Mouse (Mus musculus) midbrain, postnatal 0 days (tissue): ENCODE data around the gene Uroc1. TPM values are rescaled to one million over a fixed set of nuclear protein-coding genes. Genes with fewer than 3 reads are reported as not detected.

ENCODE experiments used
- ATAC-seq: fragments of 200-750 bp; cut with Nextera tagmentation; 2 replicates; pipeline ENCODE4 v1.8.0; 2017; ENCODE audit warnings: moderate number of reproducible peaks, mild to moderate bottlenecking, moderate TSS enrichment, moderate library complexity; ENCODE audit not compliant: low FRiP score
- DNase-seq: peaks from one replicate; pipeline ENCODE4 v3.0.0-alpha.2; 2015; ENCODE audit warnings: low spot score
- H3K27ac ChIP-seq: fragments of 300-500 bp; sonication (generic); 2 replicates; pipeline ENCODE4 v1.5.1; 2014; ENCODE audit warnings: low read depth, mild to moderate bottlenecking, low read length, mixed read lengths
- H3K27me3 ChIP-seq: fragments of 300-500 bp; sonication (generic); 2 replicates; pipeline ENCODE4 v1.6.1; 2014; ENCODE audit warnings: low read length, control low read depth, mixed read lengths; ENCODE audit not compliant: insufficient read depth
- H3K36me3 ChIP-seq: fragments of 300-500 bp; sonication (generic); 2 replicates; pipeline ENCODE4 v1.6.1; 2014; ENCODE audit warnings: low read length, control low read depth, mixed read lengths; ENCODE audit not compliant: insufficient read depth
- H3K4me1 ChIP-seq: fragments of 300-500 bp; sonication (generic); 2 replicates; pipeline ENCODE4 v1.6.1; 2014; ENCODE audit warnings: mild to moderate bottlenecking, control low read depth, antibody characterized with exemption, low read length, mixed read lengths; ENCODE audit not compliant: insufficient read depth
- H3K4me2 ChIP-seq: fragments of 300-500 bp; sonication (generic); 2 replicates; pipeline ENCODE4 v1.6.1; 2014; ENCODE audit warnings: low read depth, mild to moderate bottlenecking, low read length, mixed read lengths; ENCODE audit not compliant: poor library complexity, severe bottlenecking
- H3K4me3 ChIP-seq: fragments of 300-500 bp; sonication (generic); 2 replicates; pipeline ENCODE4 v1.5.1; 2014; ENCODE audit warnings: low read depth, mild to moderate bottlenecking, low read length, moderate library complexity
- H3K9ac ChIP-seq: fragments of 300-500 bp; sonication (generic); replicated peaks from 2 replicates; pipeline ENCODE4 v1.6.1; 2014; ENCODE audit warnings: mild to moderate bottlenecking, low read length, moderate library complexity, mixed read lengths; ENCODE audit not compliant: poor library complexity, severe bottlenecking
- H3K9me3 ChIP-seq: fragments of 300-500 bp; sonication (generic); 2 replicates; pipeline ENCODE4 v1.6.1; 2016; ENCODE audit warnings: low read length, control low read depth
- CTCF ChIP-seq: IDR thresholded peaks from 2 replicates; pipeline ENCODE4 v1.5.1; 2016; ENCODE audit warnings: antibody characterized with exemption, mild to moderate bottlenecking
- WGBS: fragments of 180-500 bp; shearing (Covaris S2); extraction: QIAGEN DNeasy Blood & Tissue Kit; methylation state at CpG from one replicate; pipeline ENCODE4 v1.1.7; 2014; 5-methylcytosine and 5-hydroxymethylcytosine counted together
- polyA plus RNA-seq: library from polyadenylated mRNA; unstranded; fragments of >200 nt; fragmentation: Nextera tagmentation; extraction: Ambion mirVana; gene quantifications from 2 replicates; pipeline ENCODE4 v1.2.1, GENCODE M21; 2015
- total RNA-seq: library from RNA; depleted of rRNA; stranded (reverse); fragments of >200 nt; gene quantifications from 2 replicates; pipeline ENCODE4 v1.2.3, GENCODE M21; 2014

The Uroc1 gene
- total and polyA plus RNA-seq, 2 experiments from 2014 or later: not detected

GRCm38 (mm10) chr6:90342343-90342742 lies 9.3 kb downstream of the Uroc1 start:
- H3K27me3 ChIP-seq: no peaks in the 10 kb centered on the region
- H3K36me3 ChIP-seq: no peaks in the 10 kb centered on the region
- no peak overlapping the region for H3K4me3 ChIP-seq
- ATAC-seq (no peak), DNase-seq (no peak)
- no peak overlapping the region for H3K4me2 ChIP-seq
- H3K27ac ChIP-seq: no peak overlapping the region
- H3K9me3 ChIP-seq: no peaks in the 10 kb centered on the region
- 64% methylated on average over 2 of the region's 2 CpGs for WGBS
- no peak for TF ChIP-seq CTCF
- no peaks in the 10 kb centered on the region for H3K4me1 ChIP-seq
- no peak overlapping the region for H3K9ac ChIP-seq

GRCm38 (mm10) chr6:90347183-90347582 lies 14.1 kb downstream of the Uroc1 start:
- 86% methylated on average over 4 of the region's 4 CpGs for WGBS
- Histone ChIP-seq H3K4me1 (no peaks in the 10 kb centered on the region), H3K9ac (no peak overlapping the region), H3K36me3 (no peaks in the 10 kb centered on the region), H3K9me3 (no peaks in the 10 kb centered on the region), H3K4me3 (no peak overlapping the region), H3K4me2 (no peak overlapping the region), H3K27ac (no peak overlapping the region), H3K27me3 (no peaks in the 10 kb centered on the region)
- no peak for ATAC-seq
- no peak for TF ChIP-seq CTCF
- no peak for DNase-seq

- TF ChIP-seq CTCF: no peak
- no peaks in the 10 kb centered on the region for H3K27me3 ChIP-seq
- H3K4me1 ChIP-seq: no peaks in the 10 kb centered on the region
- no peak overlapping the region for H3K4me3 ChIP-seq
- no peak for ATAC-seq
- no peak overlapping the region for H3K9ac ChIP-seq
- H3K4me2 ChIP-seq: no peak overlapping the region
- no peaks in the 10 kb centered on the region for H3K36me3 ChIP-seq
- H3K27ac ChIP-seq: no peak overlapping the region
- no peaks in the 10 kb centered on the region for H3K9me3 ChIP-seq
- WGBS: 81% methylated on average over 4 of the region's 4 CpGs
- no peak for DNase-seq
Measured at GRCm38 (mm10) chr6:90348500-90348899, 15.4 kb downstream of the Uroc1 start.

GRCm38 (mm10) chr6:90350011-90350410 lies 16.9 kb downstream of the Uroc1 start:
- no peak overlapping the region for H3K4me2 ChIP-seq
- no peaks in the 10 kb centered on the region for H3K9me3 ChIP-seq
- ATAC-seq: no peak
- no peak for DNase-seq
- no peaks in the 10 kb centered on the region for H3K27me3 ChIP-seq
- no peak overlapping the region for H3K9ac ChIP-seq
- H3K27ac ChIP-seq: no peak overlapping the region
- WGBS: 64% methylated on average over 2 of the region's 2 CpGs
- H3K4me3 ChIP-seq: no peak overlapping the region
- no peak for TF ChIP-seq CTCF
- no peaks in the 10 kb centered on the region for H3K36me3 ChIP-seq
- H3K4me1 ChIP-seq: no peaks in the 10 kb centered on the region

- no peak overlapping the region for H3K4me2 ChIP-seq
- TF ChIP-seq CTCF: no peak
- no peak overlapping the region for H3K4me3 ChIP-seq
- no peak for ATAC-seq
- H3K27ac ChIP-seq: no peak overlapping the region
- no peak for DNase-seq
- no peaks in the 10 kb centered on the region for H3K9me3 ChIP-seq
- no peaks in the 10 kb centered on the region for H3K4me1 ChIP-seq
- no peak overlapping the region for H3K9ac ChIP-seq
- no peaks in the 10 kb centered on the region for H3K36me3 ChIP-seq
- 66% methylated on average over 5 of the region's 5 CpGs for WGBS
- H3K27me3 ChIP-seq: no peaks in the 10 kb centered on the region
Measured at GRCm38 (mm10) chr6:90358142-90358541, 25.1 kb downstream of the Uroc1 start.

- Histone ChIP-seq H3K4me3 (no peak overlapping the region), H3K4me2 (no peak overlapping the region), H3K36me3 (no peaks in the 10 kb centered on the region), H3K4me1 (no peaks in the 10 kb centered on the region), H3K27me3 (no peaks in the 10 kb centered on the region), H3K9ac (no peak overlapping the region), H3K27ac (no peak overlapping the region), H3K9me3 (no peaks in the 10 kb centered on the region)
- no peak for TF ChIP-seq CTCF
- DNase-seq (no peak), ATAC-seq (no peak)
- 50% methylated on average over 2 of the region's 2 CpGs for WGBS
Measured at GRCm38 (mm10) chr6:90359445-90359844, 26.4 kb downstream of the Uroc1 start.
